Mouse (Mus musculus) liver, embryonic 14.5 days (tissue): ENCODE measurements around the gene Rtl5. TPM values are rescaled to one million over a fixed set of nuclear protein-coding genes. Genes with fewer than 3 reads are reported as not detected.

Experiments
- ATAC-seq: fragments of 200-750 bp; cut with Nextera tagmentation; 2 replicates; pipeline ENCODE4 v1.8.0; 2017; ENCODE audit warnings: moderate number of reproducible peaks, mild to moderate bottlenecking, moderate library complexity; ENCODE audit not compliant: insufficient read depth
- DNase-seq, 3 experiments: peaks; one replicate each; pipeline ENCODE4 v3.0.0-alpha.2; 2012 to 2013; ENCODE audit warnings: low read depth in 3 of 3, low spot score in 3 of 3
- H3K27ac ChIP-seq: fragments of 300-500 bp; sonication (generic); 2 replicates; pipeline ENCODE4 v1.5.1; 2014; ENCODE audit warnings: moderate library complexity, mild to moderate bottlenecking, control low read depth, inconsistent platforms
- H3K27me3 ChIP-seq: fragments of 300-500 bp; sonication (generic); 2 replicates; pipeline ENCODE4 v1.6.1; 2014; ENCODE audit warnings: mild to moderate bottlenecking, low read length, moderate library complexity; ENCODE audit not compliant: control insufficient read depth, insufficient read depth
- H3K36me3 ChIP-seq: fragments of 300-500 bp; sonication (generic); replicated peaks from 2 replicates; pipeline ENCODE4 v1.6.1; 2014; ENCODE audit warnings: low read depth; ENCODE audit not compliant: control insufficient read depth, insufficient read depth
- H3K4me1 ChIP-seq, 2 experiments: fragments of 200-500 bp in 1 of 2; fragments of 300-500 bp in 1 of 2; sonication (generic) in 1 of 2; replicated peaks; 2 replicates each; pipeline ENCODE4 v1.6.1; 2012 to 2014; ENCODE audit warnings: antibody characterized with exemption in 1 of 2, inconsistent platforms in 1 of 2, low read length in 1 of 2; ENCODE audit not compliant: control insufficient read depth in 2 of 2, insufficient read depth in 2 of 2
- H3K4me2 ChIP-seq: fragments of 300-500 bp; sonication (generic); 2 replicates; pipeline ENCODE4 v1.6.1; 2014; ENCODE audit warnings: low read depth, mild to moderate bottlenecking, control low read depth, moderate library complexity
- H3K4me3 ChIP-seq, 2 experiments: fragments of 200-500 bp in 1 of 2; fragments of 300-500 bp in 1 of 2; sonication (generic) in 1 of 2; 2 replicates each; pipeline ENCODE4 v1.5.1; 2012 to 2014; ENCODE audit warnings: low read depth in 2 of 2, low read length in 2 of 2, mild to moderate bottlenecking in 2 of 2, control low read depth in 1 of 2, inconsistent platforms in 1 of 2, moderate library complexity in 1 of 2; ENCODE audit not compliant: insufficient read depth in 1 of 2
- H3K9ac ChIP-seq: fragments of 300-500 bp; sonication (generic); replicated peaks from 2 replicates; pipeline ENCODE4 v1.6.1; 2014; ENCODE audit warnings: mild to moderate bottlenecking, control low read depth, moderate library complexity
- H3K9me3 ChIP-seq: fragments of 300-500 bp; sonication (generic); 2 replicates; pipeline ENCODE4 v1.6.1; 2016; ENCODE audit warnings: low read length, mixed read lengths; ENCODE audit not compliant: control insufficient read depth
- CTCF ChIP-seq: IDR thresholded peaks from 2 replicates; pipeline ENCODE4 v1.5.1; 2016; ENCODE audit warnings: antibody characterized with exemption, low read depth, control low read depth
- EP300 ChIP-seq: IDR thresholded peaks from 2 replicates; pipeline ENCODE4 v1.6.1; 2016; ENCODE audit warnings: antibody characterized with exemption, low read depth
- WGBS: fragments of 180-500 bp; shearing (Covaris S2); extraction: QIAGEN DNeasy Blood & Tissue Kit; methylation state at CpG from one replicate; pipeline ENCODE4 v1.1.7; 2014; ENCODE audit not compliant: insufficient replicate concordance; 5-methylcytosine and 5-hydroxymethylcytosine counted together
- polyA plus RNA-seq, 2 experiments: library from polyadenylated mRNA; depleted of rRNA in 1 of 2; stranded (reverse) in 1 of 2; unstranded in 1 of 2; fragments of >200 nt; fragmentation: Nextera tagmentation in 1 of 2; extraction: Ambion mirVana in 1 of 2; gene quantifications; 2 replicates each; pipeline versions ENCODE4 v1.2.1 to v1.2.3; 2012 to 2014

Gene Rtl5
- polyA plus RNA-seq, 2 experiments: 0.04 to 1.1 TPM

DNA sequence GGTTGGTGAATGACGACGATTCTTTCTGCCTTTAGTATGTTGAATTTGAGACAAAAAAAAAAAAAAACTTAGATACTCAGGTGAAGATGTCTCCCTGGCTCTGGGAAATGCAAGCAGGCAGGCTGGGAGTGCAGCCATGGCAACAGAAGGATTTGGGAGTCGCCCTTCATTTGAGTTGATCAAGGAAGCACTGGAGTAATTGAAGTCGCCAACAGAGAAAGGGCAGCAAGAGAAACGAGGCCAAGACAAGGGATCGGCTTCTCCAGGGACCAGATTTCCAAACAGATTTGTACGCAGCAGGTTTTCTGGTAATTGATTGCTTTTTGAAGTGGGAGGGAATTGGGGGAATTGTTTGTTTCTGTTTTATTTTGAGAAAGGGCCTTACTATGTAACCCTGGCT is 29.5 kb downstream of the Rtl5 start:
- H3K4me3 ChIP-seq: no peak overlapping the region
- H3K27ac ChIP-seq: no peak overlapping the region
- H3K36me3 ChIP-seq: no peaks in the 10 kb centered on the region
- no peak overlapping the region for H3K4me2 ChIP-seq
- H3K9ac ChIP-seq: no peak overlapping the region
- peaks cover 0 to 2% of the 10 kb centered on the region in 2 experiments; a peak in 2 of 4 replicates for H3K4me1 ChIP-seq
- no peaks in the 10 kb centered on the region for H3K9me3 ChIP-seq
- ATAC-seq: no peak
- no peak for DNase-seq
- WGBS: 70% methylated on average over 7 of the region's 7 CpGs
- TF ChIP-seq CTCF (no peak), EP300 (no peak)
- H3K27me3 ChIP-seq: no peaks in the 10 kb centered on the region

DNA sequence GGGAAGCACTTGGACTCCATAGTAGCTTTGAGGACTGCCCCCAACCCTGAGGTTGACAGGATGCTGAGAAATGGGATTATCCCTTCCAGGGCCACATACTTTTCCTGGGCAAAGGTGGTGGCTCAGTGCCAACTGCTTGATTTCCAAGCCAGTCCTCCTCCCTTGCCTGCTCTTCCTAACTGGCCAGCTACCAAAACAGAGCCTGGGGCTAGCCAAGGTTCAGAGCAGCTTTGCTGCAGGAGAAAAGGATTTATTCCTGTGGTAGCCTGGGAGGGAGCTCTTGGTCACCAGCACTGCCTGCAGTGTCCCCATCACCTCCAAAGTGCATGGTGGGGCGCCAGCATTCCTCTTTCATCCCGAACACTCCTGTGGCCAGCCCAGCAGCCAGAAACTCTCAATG is 33.6 kb downstream of the Rtl5 start:
- Histone ChIP-seq H3K4me1 (peaks cover 0 to 2% of the 10 kb centered on the region in 2 experiments; a peak in 2 of 4 replicates), H3K4me2 (no peak overlapping the region), H3K27me3 (no peaks in the 10 kb centered on the region), H3K9me3 (no peaks in the 10 kb centered on the region), H3K4me3 (no peak overlapping the region), H3K27ac (no peak overlapping the region), H3K36me3 (no peaks in the 10 kb centered on the region), H3K9ac (no peak overlapping the region)
- TF ChIP-seq CTCF: no peak
- TF ChIP-seq EP300: no peak
- no peak for DNase-seq
- 59% methylated on average over 2 of the region's 2 CpGs for WGBS
- ATAC-seq: no peak

DNA sequence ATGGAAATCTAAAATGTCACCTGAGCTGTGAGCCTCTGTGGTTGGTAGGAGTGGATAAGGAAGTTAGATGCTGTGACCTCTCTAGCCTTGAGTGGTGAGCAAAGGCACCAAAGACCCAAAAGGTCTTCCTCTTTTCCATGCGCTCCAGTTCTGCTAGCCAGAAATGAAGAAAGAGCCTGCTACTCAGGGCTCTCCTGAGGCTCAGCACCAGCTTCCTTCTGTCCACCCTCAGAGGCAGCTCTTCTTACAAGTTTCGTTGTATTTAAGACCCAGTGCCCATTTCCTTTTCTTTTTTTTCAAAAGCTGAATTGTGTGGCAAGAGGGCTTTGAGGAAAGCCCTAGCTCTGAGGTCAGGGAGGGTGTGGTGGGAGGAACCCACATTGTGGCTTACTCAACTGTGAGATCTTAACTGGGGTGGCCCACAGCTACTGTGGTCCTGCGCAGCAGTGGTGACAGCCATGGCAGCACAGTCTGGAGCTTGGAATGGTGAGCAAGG is 34.2 kb downstream of the Rtl5 start:
- ATAC-seq (peak; percentile 51; the same call in 1 of the 2 replicates), DNase-seq (no peak)
- no peak overlapping the region for H3K9ac ChIP-seq

DNA sequence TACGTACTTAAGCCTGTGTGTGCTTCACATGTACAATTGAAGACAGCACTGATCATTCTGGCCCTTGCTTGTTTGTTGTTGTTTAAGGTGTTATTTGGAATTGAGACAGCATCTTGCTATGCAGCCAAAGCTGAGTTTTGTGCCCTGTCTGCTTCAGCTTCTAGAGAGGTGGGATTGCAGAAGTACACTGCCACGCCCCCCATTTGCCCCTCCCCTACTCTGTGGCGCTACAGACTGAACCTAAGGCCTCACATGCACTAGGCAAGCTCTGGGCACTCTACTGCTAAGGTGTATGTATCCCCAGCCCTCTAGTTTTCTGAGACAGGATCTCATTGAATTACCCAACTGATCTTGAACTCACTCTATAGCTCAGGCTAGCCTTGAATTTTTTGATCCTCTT is 35.4 kb downstream of the Rtl5 start:
- no peak overlapping the region for H3K9ac ChIP-seq
- H3K9me3 ChIP-seq: no peaks in the 10 kb centered on the region
- WGBS: 40% methylated on average over 3 of the region's 3 CpGs
- H3K27ac ChIP-seq: no peak overlapping the region
- H3K4me3 ChIP-seq: no peak overlapping the region
- ATAC-seq: no peak
- H3K4me1 ChIP-seq: peaks cover 0 to 7% of the 10 kb centered on the region in 2 experiments; a peak in 2 of 4 replicates
- TF ChIP-seq CTCF: no peak
- no peak for TF ChIP-seq EP300
- H3K36me3 ChIP-seq: no peaks in the 10 kb centered on the region
- no peak for DNase-seq
- no peaks in the 10 kb centered on the region for H3K27me3 ChIP-seq
- no peak overlapping the region for H3K4me2 ChIP-seq

More for the DNA sequence above, 34.2 kb downstream of the Rtl5 start:
- H3K9me3 ChIP-seq: no peaks in the 10 kb centered on the region
- H3K4me3 ChIP-seq: no peak overlapping the region
- 29% methylated on average over 3 of the region's 3 CpGs for WGBS
- no peak overlapping the region for H3K27ac ChIP-seq
- H3K36me3 ChIP-seq: no peaks in the 10 kb centered on the region
- no peak for TF ChIP-seq CTCF
- no peak for TF ChIP-seq EP300
- no peak overlapping the region for H3K4me2 ChIP-seq
- H3K27me3 ChIP-seq: no peaks in the 10 kb centered on the region
- peaks cover 0 to 3% of the 10 kb centered on the region in 2 experiments; a peak in 2 of 4 replicates for H3K4me1 ChIP-seq

DNA sequence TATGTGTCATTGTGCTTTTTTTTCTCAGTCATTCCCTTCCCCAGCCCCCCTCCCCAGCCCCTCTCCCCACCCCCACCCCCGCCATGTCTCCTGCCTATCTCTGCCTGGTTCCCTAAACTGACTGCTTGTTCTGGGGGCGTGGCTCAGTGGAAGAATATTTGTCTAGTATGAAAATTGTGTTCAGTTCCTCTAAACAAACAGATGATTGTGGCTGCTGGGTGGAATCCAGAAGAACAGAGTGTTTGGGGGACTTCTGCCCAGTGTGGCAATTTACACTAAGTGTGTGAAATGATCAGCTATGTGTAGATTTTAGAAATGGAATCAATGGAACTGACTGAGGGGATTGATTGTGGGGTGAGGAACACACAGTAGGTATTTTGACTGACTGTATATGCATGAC is 37.5 kb downstream of the Rtl5 start:
- H3K4me3 ChIP-seq: no peak overlapping the region
- no peaks in the 10 kb centered on the region; the same call in 1 of the 2 replicates for H3K27me3 ChIP-seq
- H3K4me2 ChIP-seq: no peak overlapping the region
- ATAC-seq: no peak
- no peak overlapping the region for H3K27ac ChIP-seq
- no peaks in the 10 kb centered on the region for H3K36me3 ChIP-seq
- 50% methylated on average over 2 of the region's 2 CpGs for WGBS
- no peak for DNase-seq
- no peak overlapping the region for H3K9ac ChIP-seq
- H3K4me1 ChIP-seq: peaks cover 0 to 7% of the 10 kb centered on the region in 2 experiments; a peak in 2 of 4 replicates
- no peaks in the 10 kb centered on the region for H3K9me3 ChIP-seq
- TF ChIP-seq CTCF: no peak
- no peak for TF ChIP-seq EP300
